Mouse (Mus musculus) kidney, adult 2 months (tissue): ENCODE results near the gene Hps5.

ENCODE experiments used
- CTCF ChIP-seq: fragments of 200-500 bp; conservative IDR thresholded peaks from 2 replicates; pipeline ENCODE4 v1.5.1; 2011; ENCODE audit warnings: low read depth, mild to moderate bottlenecking, control low read depth, low read length, moderate library complexity, mixed read lengths; ENCODE audit not compliant: insufficient read depth, insufficient read length
- POLR2A ChIP-seq: fragments of 200-500 bp; IDR thresholded peaks from one replicate; pipeline ENCODE4 v1.6.1; 2011; ENCODE audit warnings: low read depth, low read length, control low read depth

DNA sequence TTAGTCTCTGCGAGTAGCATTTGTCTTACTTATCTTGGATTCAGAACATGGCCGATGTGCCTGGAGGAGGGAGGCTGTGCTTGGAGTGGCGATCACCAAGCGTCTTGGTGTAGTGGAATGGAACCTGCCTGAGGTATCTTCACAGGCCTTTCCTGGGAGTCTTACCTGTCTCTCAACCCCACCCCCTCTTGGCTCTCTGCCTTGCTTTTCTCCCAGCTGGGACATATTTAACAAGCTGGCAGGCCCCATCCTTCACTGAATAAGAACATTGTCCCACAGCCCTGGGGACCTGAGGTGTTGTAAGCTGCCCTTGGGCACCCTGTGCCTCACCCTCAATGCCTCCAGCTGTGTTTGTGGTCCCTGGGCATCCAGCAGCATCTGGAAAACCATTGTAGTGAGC, 47.7 kb upstream of the Hps5 start:
- TF ChIP-seq CTCF (no peak), POLR2A (no peak)
